Mouse (Mus musculus): Measurements from ENCODE around the gene Tas2r102.

Tas2r102 gene

GRCm38 (mm10) chr6:132761831-132762230, at the start of gene Tas2r102:
TSS of gene Tas2r102 (plus strand) at chr6:132762131.
- in situ Hi-C loops (cut with MboI, MseI), result no loop called here

GRCm38 (mm10) chr6:132737935-132738334, 24.0 kb upstream of the Tas2r102 start, which contains the start of gene Tas2r115:
TSS of gene Tas2r115 (minus strand) at chr6:132738035.
- in situ Hi-C loops (cut with MboI, MseI), result loop anchor here (10.0 kb wide), 1 partner anchor 833 kb away; no protein-coding TSS in a partner anchor

- in situ Hi-C loops (cut with MboI, MseI), result no loop called here
Observed at GRCm38 (mm10) chr6:132750206-132750605, 11.7 kb upstream of the Tas2r102 start.

- in situ Hi-C loops (cut with MboI, MseI), result no loop called here
Observed at GRCm38 (mm10) chr6:132754430-132754829, 7.5 kb upstream of the Tas2r102 start, which contains the start of gene Tas2r124. TSS of gene Tas2r124 (plus strand) at chr6:132754730.

GRCm38 (mm10) chr6:132778062-132778461, 16.1 kb downstream of the Tas2r102 start, which contains the start of gene Tas2r136:
TSS of gene Tas2r136 (minus strand) at chr6:132778162.
- in situ Hi-C loops (cut with MboI, MseI), result no loop called here

- in situ Hi-C loops (cut with MboI, MseI), result no loop called here
Observed at GRCm38 (mm10) chr6:132795393-132795792, 33.5 kb downstream of the Tas2r102 start.

- in situ Hi-C loops (cut with MboI, MseI), result no loop called here
Observed at GRCm38 (mm10) chr6:132802518-132802917, 40.6 kb downstream of the Tas2r102 start, which contains the start of gene Tas2r117. TSS of gene Tas2r117 (plus strand) at chr6:132802818.

Data from regulatory T cell (primary cell).